Mouse (Mus musculus): ENCODE data around the gene Actn3. TPM values are rescaled to one million over a fixed set of nuclear protein-coding genes. Genes with fewer than 3 reads are reported as not detected.
"Not testable (repeated sequence)": the region's sequence is repeated elsewhere in the genome, so short reads cannot be mapped to it uniquely, and the experiment has no call there.

Actn3 gene
- polyA plus RNA-seq, 1 experiment, result 0.06 TPM

GRCm38 (mm10) chr19:4898972-4899371, 21.3 kb upstream of the Actn3 start:
- peaks cover 38% of the 10 kb centered on the region for H3K27me3 ChIP-seq (replicated peaks)
- TF ChIP-seq GATA1 (IDR thresholded peaks at IDR 0.05; ENCODE audit: borderline replicate concordance, low read length), result no peak
- no peak for TF ChIP-seq FLI1 (IDR thresholded peaks at IDR 0.05; ENCODE audit: low read length)
- no peak overlapping the region for H3K4me3 ChIP-seq (replicated peaks)
- no peaks in the 10 kb centered on the region for H3K36me3 ChIP-seq (replicated peaks; ENCODE audit: low read length)
- no peaks in the 10 kb centered on the region for H3K9me3 ChIP-seq
- H3K4me1 ChIP-seq, result peaks cover 3% of the 10 kb centered on the region; the same call in 1 of the 2 replicates

- Histone ChIP-seq H3K9me3 (no peaks in the 10 kb centered on the region), H3K27me3 (replicated peaks) (peaks cover 38% of the 10 kb centered on the region), H3K36me3 (replicated peaks; ENCODE audit: low read length) (no peaks in the 10 kb centered on the region), H3K4me3 (replicated peaks) (no peak overlapping the region), H3K4me1 (peaks cover 14% of the 10 kb centered on the region)
- TF ChIP-seq GATA1 (IDR thresholded peaks at IDR 0.05; ENCODE audit: borderline replicate concordance, low read length) (no peak), FLI1 (IDR thresholded peaks at IDR 0.05; ENCODE audit: low read length) (no peak)
Measured at GRCm38 (mm10) chr19:4896780-4897520, 19.2 kb upstream of the Actn3 start.

GRCm38 (mm10) chr19:4891798-4892197, 14.1 kb upstream of the Actn3 start:
- Histone ChIP-seq H3K36me3 (replicated peaks; ENCODE audit: low read length) (no peaks in the 10 kb centered on the region), H3K27me3 (replicated peaks) (peaks cover 57% of the 10 kb centered on the region), H3K9me3 (no peaks in the 10 kb centered on the region), H3K4me1 (peaks cover 18% of the 10 kb centered on the region), H3K4me3 (replicated peaks) (no peak overlapping the region)
- TF ChIP-seq GATA1 (IDR thresholded peaks at IDR 0.05; ENCODE audit: borderline replicate concordance, low read length) (no peak), FLI1 (IDR thresholded peaks at IDR 0.05; ENCODE audit: low read length) (no peak)

- H3K4me1 ChIP-seq, result peaks cover 18% of the 10 kb centered on the region
- H3K4me3 ChIP-seq (replicated peaks), result no peak overlapping the region
- TF ChIP-seq GATA1 (IDR thresholded peaks at IDR 0.05; ENCODE audit: borderline replicate concordance, low read length) (no peak), FLI1 (IDR thresholded peaks at IDR 0.05; ENCODE audit: low read length) (no peak)
- H3K36me3 ChIP-seq (replicated peaks; ENCODE audit: low read length), result peaks cover 4% of the 10 kb centered on the region
- peaks cover 48% of the 10 kb centered on the region for H3K27me3 ChIP-seq (replicated peaks)
- no peaks in the 10 kb centered on the region for H3K9me3 ChIP-seq
Measured at GRCm38 (mm10) chr19:4889791-4890190, 12.1 kb upstream of the Actn3 start.

GRCm38 (mm10) chr19:4883961-4884360, 6.3 kb upstream of the Actn3 start:
- peaks cover 51% of the 10 kb centered on the region for H3K36me3 ChIP-seq (replicated peaks; ENCODE audit: low read length)
- peaks cover 32% of the 10 kb centered on the region for H3K4me1 ChIP-seq
- H3K4me3 ChIP-seq (replicated peaks), result no peak overlapping the region
- TF ChIP-seq GATA1 (IDR thresholded peaks at IDR 0.05; ENCODE audit: borderline replicate concordance, low read length) (no peak), FLI1 (IDR thresholded peaks at IDR 0.05; ENCODE audit: low read length) (no peak)
- H3K9me3 ChIP-seq, result no peaks in the 10 kb centered on the region
- H3K27me3 ChIP-seq (replicated peaks), result peaks cover 5% of the 10 kb centered on the region

- no peak for TF ChIP-seq GATA1 (IDR thresholded peaks at IDR 0.05; ENCODE audit: borderline replicate concordance, low read length)
- Histone ChIP-seq H3K4me3 (replicated peaks) (peak overlapping the region; percentile 99), H3K9me3 (no peaks in the 10 kb centered on the region), H3K36me3 (replicated peaks; ENCODE audit: low read length) (peaks cover 45% of the 10 kb centered on the region), H3K27me3 (replicated peaks) (peaks cover 18% of the 10 kb centered on the region), H3K4me1 (peaks cover 54% of the 10 kb centered on the region)
Measured at GRCm38 (mm10) chr19:4879324-4879703, 1.6 kb upstream of the Actn3 start.

GRCm38 (mm10) chr19:4878405-4879323, 955 bp upstream of the Actn3 start, which contains the start of gene Zdhhc24:
Zdhhc24 (plus strand) TSS chr19:4878668.
- Histone ChIP-seq H3K4me1 (peaks cover 54% of the 10 kb centered on the region), H3K36me3 (replicated peaks; ENCODE audit: low read length) (peaks cover 38% of the 10 kb centered on the region), H3K4me3 (replicated peaks) (peak within 1 kb of the TSS; percentile 99), H3K27me3 (replicated peaks) (peaks cover 22% of the 10 kb centered on the region), H3K9me3 (no peaks in the 10 kb centered on the region)
- TF ChIP-seq GATA1 (IDR thresholded peaks at IDR 0.05; ENCODE audit: borderline replicate concordance, low read length) (0 out of 3 replicates have a peak, but pooled peaks have one; percentile 52), FLI1 (IDR thresholded peaks at IDR 0.05; ENCODE audit: low read length) (no peak)

- peaks cover 19% of the 10 kb centered on the region for H3K36me3 ChIP-seq (replicated peaks; ENCODE audit: low read length)
- H3K4me3 ChIP-seq (replicated peaks), result no peak overlapping the region
- H3K4me1 ChIP-seq, result peaks cover 50% of the 10 kb centered on the region
- TF ChIP-seq GATA1 (IDR thresholded peaks at IDR 0.05; ENCODE audit: borderline replicate concordance, low read length), result no peak
- no peak for TF ChIP-seq FLI1 (IDR thresholded peaks at IDR 0.05; ENCODE audit: low read length)
- H3K9me3 ChIP-seq, result no peaks in the 10 kb centered on the region
- H3K27me3 ChIP-seq (replicated peaks), result peaks cover 39% of the 10 kb centered on the region
Measured at GRCm38 (mm10) chr19:4876755-4877154, 954 bp downstream of the Actn3 start.

- Histone ChIP-seq H3K9me3 (no peaks in the 10 kb centered on the region), H3K4me3 (replicated peaks) (no peak overlapping the region), H3K27me3 (replicated peaks) (peaks cover 44% of the 10 kb centered on the region), H3K36me3 (replicated peaks; ENCODE audit: low read length) (peaks cover 14% of the 10 kb centered on the region), H3K4me1 (peaks cover 45% of the 10 kb centered on the region)
- TF ChIP-seq FLI1 (IDR thresholded peaks at IDR 0.05; ENCODE audit: low read length) (no peak), GATA1 (IDR thresholded peaks at IDR 0.05; ENCODE audit: borderline replicate concordance, low read length) (no peak)
Measured at GRCm38 (mm10) chr19:4876241-4876640, 1.5 kb downstream of the Actn3 start.

GRCm38 (mm10) chr19:4874613-4875012, 3.1 kb downstream of the Actn3 start:
- H3K36me3 ChIP-seq (replicated peaks; ENCODE audit: low read length); H3K4me3 ChIP-seq (replicated peaks); H3K9me3 ChIP-seq: not testable (repeated sequence)
- Histone ChIP-seq H3K4me1 (peaks cover 30% of the 10 kb centered on the region), H3K27me3 (replicated peaks) (peaks cover 57% of the 10 kb centered on the region)

Measured in megakaryocyte, embryonic 14.5 days (primary cell).